Mouse (Mus musculus): ENCODE data around the gene Tpra1. TPM values are rescaled to one million over a fixed set of nuclear protein-coding genes. Genes with fewer than 3 reads are reported as not detected.

The Tpra1 gene
- polyA plus RNA-seq, 1 experiment, result 31.0 TPM

DNA sequence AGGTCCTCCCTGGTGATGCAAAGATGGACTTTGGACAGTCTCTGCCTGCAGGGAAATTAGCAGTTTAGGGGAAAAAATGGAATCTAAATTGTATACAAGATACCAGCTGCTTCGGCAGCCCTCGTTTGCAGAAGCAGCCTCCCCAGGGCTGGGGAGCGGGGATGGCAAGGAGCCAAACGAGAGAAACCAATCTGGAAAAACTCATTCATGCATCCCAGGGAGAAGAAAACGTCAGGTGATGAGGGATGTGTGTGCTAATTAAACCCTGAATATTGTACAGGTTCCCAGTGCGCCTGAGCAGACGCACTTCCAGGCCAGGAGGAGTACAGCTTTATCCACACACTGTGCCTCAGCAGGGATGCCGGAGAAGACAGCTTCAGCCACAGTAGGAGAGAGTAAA lies 30.5 kb upstream of the Tpra1 start:
- Histone ChIP-seq H3K4me1 (ENCODE audit: control insufficient read depth, insufficient read depth, low read length) (peaks cover 11% of the 10 kb centered on the region), H3K4me3 (ENCODE audit: insufficient read depth, low read length) (no peak overlapping the region), H3K27ac (ENCODE audit: insufficient read depth, low read length) (no peak overlapping the region)
- TF ChIP-seq POLR2A (IDR thresholded peaks at IDR 0.05; ENCODE audit: low read depth, low read length) (no peak), CTCF (IDR thresholded peaks at IDR 0.05; ENCODE audit: borderline replicate concordance, insufficient read depth, low read length) (no peak)

DNA sequence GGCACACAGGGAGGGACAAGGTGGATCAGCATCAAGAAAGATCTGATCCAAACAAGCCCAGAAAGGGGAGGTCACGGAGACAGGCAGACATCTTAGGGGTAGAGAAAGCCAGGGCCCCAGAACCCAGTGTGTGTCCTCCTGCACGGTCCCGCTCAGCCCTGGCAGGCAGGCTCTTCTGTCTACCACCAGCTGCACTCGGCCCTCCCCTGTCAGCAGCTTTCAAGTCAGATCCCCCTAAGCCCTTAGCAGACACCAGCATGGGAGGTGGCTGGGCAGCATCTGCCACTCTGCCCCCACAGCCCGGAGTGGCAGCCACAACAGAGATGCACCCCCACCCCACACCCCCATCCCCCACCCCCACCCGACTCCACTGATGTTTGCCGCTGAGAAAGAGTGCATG lies 29.2 kb upstream of the Tpra1 start:
- Histone ChIP-seq H3K27ac (ENCODE audit: insufficient read depth, low read length) (no peak overlapping the region), H3K4me3 (ENCODE audit: insufficient read depth, low read length) (no peak overlapping the region), H3K4me1 (ENCODE audit: control insufficient read depth, insufficient read depth, low read length) (peaks cover 11% of the 10 kb centered on the region)
- TF ChIP-seq POLR2A (IDR thresholded peaks at IDR 0.05; ENCODE audit: low read depth, low read length) (no peak), CTCF (IDR thresholded peaks at IDR 0.05; ENCODE audit: borderline replicate concordance, insufficient read depth, low read length) (no peak)

DNA sequence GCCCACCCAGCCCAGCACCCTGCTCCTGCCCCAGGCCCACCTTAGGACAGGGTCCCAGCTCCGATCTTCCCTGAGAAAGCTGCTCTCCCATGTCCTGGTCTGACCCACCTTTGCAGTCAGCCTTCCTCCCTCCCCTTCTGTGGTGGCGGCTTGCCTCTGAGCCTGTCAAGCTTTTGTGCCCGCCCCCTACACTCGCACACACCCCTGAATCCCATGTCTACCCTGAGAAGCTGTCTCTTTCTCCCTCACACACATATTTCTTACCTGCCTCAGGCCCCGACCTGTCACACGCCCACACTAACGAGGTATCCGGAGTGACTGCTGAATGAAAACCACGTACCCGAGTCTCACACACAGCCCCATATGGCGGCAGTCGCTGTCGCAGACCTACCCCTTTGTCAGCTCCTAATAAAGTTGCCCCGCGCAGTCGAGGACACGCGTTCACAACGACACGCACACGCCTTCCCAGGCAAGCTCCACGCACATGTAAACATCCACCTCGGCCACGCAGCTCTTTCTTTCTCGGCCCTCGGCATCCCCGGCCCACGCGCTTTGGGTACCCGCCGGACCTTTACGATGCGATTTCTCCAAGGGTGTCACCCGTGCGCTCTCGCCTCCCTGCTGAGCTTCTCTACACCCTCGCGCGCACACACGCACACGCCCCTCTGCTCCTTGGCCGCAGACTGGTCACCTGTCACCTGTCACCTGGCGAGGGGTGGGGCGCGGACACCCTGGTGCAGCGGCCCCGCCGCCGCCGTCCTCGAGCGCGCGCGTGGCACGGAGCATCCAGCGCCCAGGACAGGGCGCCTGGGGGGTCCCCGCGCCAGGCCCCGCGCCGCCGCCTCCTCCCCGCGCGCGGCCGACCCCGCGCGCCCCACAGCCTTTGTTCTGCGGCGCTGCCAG lies 27.8 kb upstream of the Tpra1 start:
- TF ChIP-seq POLR2A (IDR thresholded peaks at IDR 0.05; ENCODE audit: low read depth, low read length) (no peak), CTCF (IDR thresholded peaks at IDR 0.05; ENCODE audit: borderline replicate concordance, insufficient read depth, low read length) (no peak)
- H3K27ac ChIP-seq (ENCODE audit: insufficient read depth, low read length), result no peak overlapping the region
- peak overlapping the region; percentile 25 for H3K4me3 ChIP-seq (ENCODE audit: insufficient read depth, low read length)
- H3K4me1 ChIP-seq (ENCODE audit: control insufficient read depth, insufficient read depth, low read length), result peaks cover 11% of the 10 kb centered on the region

DNA sequence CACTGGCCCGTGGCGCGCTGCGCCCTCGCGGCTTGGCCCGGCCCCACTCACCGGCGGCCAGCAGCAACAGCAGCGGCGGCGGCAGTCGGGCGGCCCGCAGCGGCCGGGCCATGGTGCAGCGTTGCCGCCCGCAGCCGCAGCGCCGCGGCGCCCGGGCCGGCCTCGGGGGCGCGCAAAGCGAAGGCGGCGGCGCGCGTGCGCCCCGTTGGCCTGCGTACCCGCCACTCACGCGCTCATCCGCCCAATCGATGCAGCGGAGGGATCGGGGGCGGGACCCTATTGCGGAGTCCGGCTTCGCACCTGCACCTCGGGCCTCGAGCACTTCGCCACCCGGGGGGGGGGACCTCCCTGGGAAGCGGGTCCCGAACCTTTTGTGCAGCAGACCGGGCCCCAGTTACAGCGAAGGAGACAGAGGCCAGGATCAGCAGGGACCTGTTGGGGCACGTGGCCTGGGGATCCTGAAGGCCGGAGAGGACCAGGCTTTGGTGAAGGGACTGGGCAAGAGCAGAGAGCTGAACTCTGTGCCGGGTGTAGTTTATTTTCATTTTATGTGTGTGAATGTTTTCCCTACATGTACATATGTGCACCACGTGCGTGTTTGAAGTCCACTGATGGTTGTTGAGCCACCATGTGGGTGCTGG lies 27.1 kb upstream of the Tpra1 start, which contains the start of gene Podxl2:
Podxl2 (minus strand) TSS at position 177 of the 641 bp plus-strand sequence.
- peak within 1 kb of the TSS; percentile 25 for H3K4me3 ChIP-seq (ENCODE audit: insufficient read depth, low read length)
- no peak for TF ChIP-seq CTCF (IDR thresholded peaks at IDR 0.05; ENCODE audit: borderline replicate concordance, insufficient read depth, low read length)
- peak; percentile 35; the same call in 1 of the 2 replicates for TF ChIP-seq POLR2A (IDR thresholded peaks at IDR 0.05; ENCODE audit: low read depth, low read length)
- H3K27ac ChIP-seq (ENCODE audit: insufficient read depth, low read length), result no peak within 1 kb of the TSS
- peaks cover 7% of the 10 kb centered on the region for H3K4me1 ChIP-seq (ENCODE audit: control insufficient read depth, insufficient read depth, low read length)

DNA sequence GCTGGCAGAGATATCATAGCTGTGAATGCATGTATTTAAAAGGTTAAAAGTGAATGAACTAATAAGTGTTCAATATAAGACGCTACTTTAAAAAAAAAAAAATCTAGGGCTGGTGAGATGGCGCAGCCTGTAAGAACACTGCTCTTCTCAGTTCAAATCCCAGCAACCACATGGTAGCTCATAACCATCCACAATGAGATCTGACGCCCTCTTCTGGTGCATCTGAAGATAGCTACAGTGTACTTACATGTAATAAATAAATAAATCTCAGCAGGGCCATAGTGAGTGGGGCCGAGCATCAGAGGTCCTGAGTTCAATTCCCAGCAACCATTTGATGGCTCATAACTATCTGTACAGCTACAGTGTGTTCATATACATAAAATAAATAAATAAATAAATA lies 22.6 kb upstream of the Tpra1 start:
- Histone ChIP-seq H3K4me3 (ENCODE audit: insufficient read depth, low read length) (no peak overlapping the region), H3K4me1 (ENCODE audit: control insufficient read depth, insufficient read depth, low read length) (no peaks in the 10 kb centered on the region), H3K27ac (ENCODE audit: insufficient read depth, low read length) (no peak overlapping the region)
- no peak for TF ChIP-seq POLR2A (IDR thresholded peaks at IDR 0.05; ENCODE audit: low read depth, low read length)
- TF ChIP-seq CTCF (IDR thresholded peaks at IDR 0.05; ENCODE audit: borderline replicate concordance, insufficient read depth, low read length), result no peak

DNA sequence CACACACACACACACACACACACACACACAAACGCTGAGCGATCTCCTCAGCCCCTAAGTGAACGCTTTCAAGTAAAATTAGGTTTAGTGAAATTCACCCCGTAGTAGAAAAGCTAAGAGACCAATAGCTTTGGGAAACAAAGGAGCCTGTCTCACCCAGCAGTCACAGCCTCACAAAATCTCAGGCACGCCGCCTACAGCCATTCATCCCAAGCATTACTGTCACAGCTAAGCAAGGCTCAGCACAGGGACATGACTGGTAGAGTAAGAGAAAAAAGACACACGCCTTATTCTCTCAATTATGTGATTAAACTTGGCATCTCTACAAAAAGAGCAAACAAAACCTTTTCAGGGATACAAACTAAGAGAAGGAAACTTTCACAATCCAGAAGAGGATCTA lies 20.7 kb upstream of the Tpra1 start:
- no peak for TF ChIP-seq CTCF (IDR thresholded peaks at IDR 0.05; ENCODE audit: borderline replicate concordance, insufficient read depth, low read length)
- no peak for TF ChIP-seq POLR2A (IDR thresholded peaks at IDR 0.05; ENCODE audit: low read depth, low read length)
- no peaks in the 10 kb centered on the region for H3K4me1 ChIP-seq (ENCODE audit: control insufficient read depth, insufficient read depth, low read length)
- H3K4me3 ChIP-seq (ENCODE audit: insufficient read depth, low read length), result no peak overlapping the region
- no peak overlapping the region for H3K27ac ChIP-seq (ENCODE audit: insufficient read depth, low read length)

DNA sequence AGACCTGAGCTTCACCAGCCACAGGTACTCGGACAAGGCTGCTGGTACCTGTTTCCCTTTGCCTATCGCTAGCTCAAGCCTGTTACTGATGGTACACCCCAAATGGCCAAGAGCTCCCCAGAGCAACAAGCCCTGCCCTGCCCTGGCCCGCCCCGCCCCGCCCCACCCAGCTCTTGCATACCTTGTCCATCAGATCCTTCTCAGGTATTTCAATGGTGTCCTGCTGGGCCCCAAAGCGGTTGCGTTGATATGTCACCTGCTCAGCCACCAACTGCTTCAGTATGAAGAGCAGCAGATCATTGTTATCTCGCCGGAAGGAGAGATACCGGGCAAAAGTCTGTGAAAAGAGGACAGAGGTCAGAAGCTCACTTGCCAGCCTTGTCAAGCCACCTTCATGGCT lies 17.9 kb upstream of the Tpra1 start:
- no peak for TF ChIP-seq CTCF (IDR thresholded peaks at IDR 0.05; ENCODE audit: borderline replicate concordance, insufficient read depth, low read length)
- no peak for TF ChIP-seq POLR2A (IDR thresholded peaks at IDR 0.05; ENCODE audit: low read depth, low read length)
- Histone ChIP-seq H3K4me1 (ENCODE audit: control insufficient read depth, insufficient read depth, low read length) (no peaks in the 10 kb centered on the region), H3K4me3 (ENCODE audit: insufficient read depth, low read length) (no peak overlapping the region), H3K27ac (ENCODE audit: insufficient read depth, low read length) (no peak overlapping the region)

DNA sequence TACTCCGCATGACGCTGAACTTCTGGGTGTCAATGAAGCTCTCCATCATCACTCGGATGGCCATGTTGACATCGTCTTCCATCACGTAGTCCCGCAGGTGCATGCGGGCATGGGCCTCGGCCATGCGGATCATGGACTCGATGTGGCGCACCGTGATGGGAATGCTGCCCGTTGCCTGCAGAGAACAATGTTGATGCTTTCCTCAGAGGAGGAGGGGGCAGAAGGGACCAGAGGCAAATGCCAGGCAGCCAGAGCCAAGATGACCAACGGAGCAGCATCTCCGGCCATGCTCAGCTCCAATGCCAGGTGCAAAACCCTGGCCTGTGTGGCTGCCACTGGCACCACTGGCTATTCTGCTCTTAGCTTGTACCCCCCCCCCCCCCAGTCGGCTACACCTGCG lies 17.4 kb upstream of the Tpra1 start:
- no peak for TF ChIP-seq CTCF (IDR thresholded peaks at IDR 0.05; ENCODE audit: borderline replicate concordance, insufficient read depth, low read length)
- TF ChIP-seq POLR2A (IDR thresholded peaks at IDR 0.05; ENCODE audit: low read depth, low read length), result no peak

DNA sequence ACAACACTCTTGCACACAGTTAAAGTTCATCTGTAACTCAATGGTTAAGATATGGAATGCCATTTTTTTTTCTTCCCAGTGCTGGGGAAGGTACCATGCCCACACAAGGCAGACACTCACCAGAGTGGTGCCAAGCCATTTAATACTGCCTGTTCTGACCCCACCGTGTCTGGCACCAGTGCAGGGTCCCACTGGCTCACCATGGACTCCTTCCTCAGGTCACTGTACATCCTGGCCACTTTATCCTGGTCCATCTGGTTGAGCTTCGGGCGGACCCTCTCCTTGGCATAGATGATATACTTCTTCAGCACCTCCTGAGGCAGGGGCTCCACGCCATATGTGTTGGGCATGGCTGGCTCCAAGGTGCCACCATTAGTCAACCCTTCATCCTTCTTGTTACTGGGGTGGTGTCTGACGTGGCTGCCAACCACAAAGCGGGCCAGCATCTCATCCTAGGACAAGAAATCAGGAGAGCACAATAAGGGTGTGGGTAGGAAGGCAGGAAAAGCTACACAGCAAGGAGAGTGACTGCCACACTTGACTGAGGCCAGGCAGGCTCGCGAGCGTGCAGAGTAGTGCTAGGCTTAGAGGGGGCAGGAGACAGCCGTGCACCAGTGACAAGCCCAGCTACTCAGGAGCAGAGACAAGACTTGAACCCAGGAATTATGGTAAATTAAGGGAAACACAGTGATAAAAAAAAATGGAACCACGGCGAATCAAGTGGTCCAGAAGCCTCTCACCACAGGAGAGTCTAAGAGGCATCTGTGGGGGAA lies 16.2 kb upstream of the Tpra1 start:
- H3K4me1 ChIP-seq (ENCODE audit: control insufficient read depth, insufficient read depth, low read length), result no peaks in the 10 kb centered on the region
- no peak for TF ChIP-seq CTCF (IDR thresholded peaks at IDR 0.05; ENCODE audit: borderline replicate concordance, insufficient read depth, low read length)
- no peak overlapping the region for H3K4me3 ChIP-seq (ENCODE audit: insufficient read depth, low read length)
- no peak overlapping the region for H3K27ac ChIP-seq (ENCODE audit: insufficient read depth, low read length)

More for the DNA sequence above, 17.4 kb upstream of the Tpra1 start:
- Histone ChIP-seq H3K27ac (ENCODE audit: insufficient read depth, low read length) (no peak overlapping the region), H3K4me3 (ENCODE audit: insufficient read depth, low read length) (no peak overlapping the region), H3K4me1 (ENCODE audit: control insufficient read depth, insufficient read depth, low read length) (no peaks in the 10 kb centered on the region)

Data from embryonic fibroblast, embryonic 13.5 days (primary cell).